Mouse (Mus musculus) right cerebral cortex, adult 2 months (tissue): Measurements from ENCODE around the gene Ky.
A peak's percentile ranks its signal among the peaks of the same experiment; 100 is the strongest.

Source experiments
- DNase-seq, 2 experiments: peaks; one replicate each; pipeline ENCODE4 v3.0.0; 2021 to 2022; ENCODE audit warnings: low spot score in 2 of 2

Ky gene

GRCm38 (mm10) chr9:102505700-102506585 lies at the start of gene Ky:
Ky (plus strand) TSS chr9:102505750.
- peak; percentile 24 to 32 for DNase-seq

- no peak for DNase-seq
These were observed 43.3 kb upstream of the Ky start for GRCm38 (mm10) chr9:102462251-102462650.

- no peak for DNase-seq
These were observed 40.5 kb upstream of the Ky start for GRCm38 (mm10) chr9:102465044-102465443.

- no peak for DNase-seq
These were observed 39.8 kb upstream of the Ky start for GRCm38 (mm10) chr9:102465726-102466125.

- peak; percentile 35 for DNase-seq
These were observed 35.3 kb upstream of the Ky start for GRCm38 (mm10) chr9:102470076-102470819.

- peak; percentile 75 to 76 for DNase-seq
These were observed 27.6 kb upstream of the Ky start for GRCm38 (mm10) chr9:102477767-102478450.

GRCm38 (mm10) chr9:102478451-102478835 lies 27.1 kb upstream of the Ky start:
- DNase-seq: no peak

- DNase-seq: no peak
These were observed 26.5 kb upstream of the Ky start for GRCm38 (mm10) chr9:102479022-102479421.

- no peak for DNase-seq
These were observed 13.3 kb upstream of the Ky start for GRCm38 (mm10) chr9:102492031-102492795.

GRCm38 (mm10) chr9:102493044-102493443 lies 12.5 kb upstream of the Ky start:
- DNase-seq: no peak

- no peak for DNase-seq
These were observed 11.6 kb upstream of the Ky start for GRCm38 (mm10) chr9:102493916-102494315.

GRCm38 (mm10) chr9:102494454-102494853 lies 11.1 kb upstream of the Ky start:
- DNase-seq: no peak

GRCm38 (mm10) chr9:102495266-102495665 lies 10.3 kb upstream of the Ky start:
- DNase-seq: no peak

- DNase-seq: peak; percentile 52 to 56
These were observed 9.0 kb upstream of the Ky start for GRCm38 (mm10) chr9:102496481-102497041.

GRCm38 (mm10) chr9:102497089-102497690 lies 8.4 kb upstream of the Ky start:
- no peak for DNase-seq

- no peak for DNase-seq
These were observed 7.6 kb upstream of the Ky start for GRCm38 (mm10) chr9:102497833-102498430.

- DNase-seq: no peak
These were observed 6.8 kb upstream of the Ky start for GRCm38 (mm10) chr9:102498701-102499100.

GRCm38 (mm10) chr9:102499266-102499665 lies 6.3 kb upstream of the Ky start:
- peak; percentile 51 to 76 for DNase-seq

- DNase-seq: no peak
These were observed 5.8 kb upstream of the Ky start for GRCm38 (mm10) chr9:102499746-102500145.

GRCm38 (mm10) chr9:102501113-102501512 lies 4.4 kb upstream of the Ky start:
- no peak for DNase-seq
